8 mouse cellular contexts compared by ENCODE assay signal in the genomic region with DNA sequence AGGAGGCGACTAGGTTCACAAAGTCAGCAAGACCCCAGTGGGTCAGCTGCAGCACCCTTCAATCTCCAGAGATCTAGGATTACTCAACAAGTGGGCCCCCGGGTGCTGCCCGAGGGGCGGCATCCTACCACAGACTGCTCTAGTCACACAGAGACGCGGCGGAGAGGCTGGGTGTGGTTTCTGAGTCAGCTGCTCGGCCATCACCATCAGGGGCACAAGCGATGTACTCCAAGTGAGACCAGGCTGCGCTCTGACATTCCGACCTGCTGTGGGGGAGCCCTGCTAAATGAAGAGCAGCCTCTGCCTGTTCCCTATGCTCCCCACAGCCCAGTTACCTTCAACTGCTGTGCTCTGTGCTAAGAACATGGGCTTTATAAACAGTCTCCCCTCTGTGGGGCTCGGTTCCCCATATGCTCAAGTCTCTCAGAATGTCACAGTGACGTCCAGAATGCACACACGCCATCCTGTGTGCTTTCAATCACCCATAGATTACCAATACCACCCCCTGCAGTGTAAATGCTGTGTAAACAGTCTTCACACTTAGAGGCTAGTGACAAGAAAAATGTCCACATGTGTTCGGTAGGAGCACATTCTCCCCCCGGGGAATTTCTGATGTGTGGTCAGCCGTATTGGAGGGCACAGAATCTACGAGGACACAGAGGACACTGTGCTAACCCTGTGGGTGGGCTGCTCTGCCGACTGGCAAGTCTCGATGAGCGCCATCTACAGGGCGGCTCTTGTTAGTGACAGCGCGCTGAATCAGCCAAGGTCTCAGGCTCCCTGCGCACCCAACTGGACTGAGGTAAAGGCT. TPM values are rescaled to one million over a fixed set of nuclear protein-coding genes. Genes with fewer than 3 reads are reported as not detected.
DNase-seq lines count a peak whose midpoint lies in the region; ATAC-seq lines count a peak whose summit lies in the region.

No protein-coding gene starts in this region.

- no peak for ATAC-seq in liver, embryonic 13.5 days (ENCODE audit: low read depth)
- ATAC-seq in neural tube, embryonic 11.5 days (ENCODE audit: insufficient read depth, low FRiP score, low TSS enrichment), result peak; percentile 60

- H3K9ac ChIP-seq in liver, embryonic 13.5 days, result no peak overlapping the region
- H3K9ac ChIP-seq in neural tube, embryonic 11.5 days (ENCODE audit: low read length), result no peak overlapping the region

- H3K4me2 ChIP-seq in liver, embryonic 13.5 days, result no peak overlapping the region
- H3K4me2 ChIP-seq in neural tube, embryonic 11.5 days (ENCODE audit: low read depth), result no peak overlapping the region

- H3K36me3 ChIP-seq in heart, embryonic 10.5 days, result no peaks in the 10 kb centered on the region
- H3K36me3 ChIP-seq in liver, embryonic 13.5 days, result no peaks in the 10 kb centered on the region
- no peaks in the 10 kb centered on the region; the same call in 1 of the 2 replicates for H3K36me3 ChIP-seq in neural tube, embryonic 11.5 days (ENCODE audit: control insufficient read depth, insufficient read depth, low read length)

- 0 out of 2 replicates have a peak overlapping the region, but pooled peaks have one; percentile 48 for H3K27ac ChIP-seq in heart, embryonic 10.5 days
- no peak overlapping the region for H3K27ac ChIP-seq in liver, embryonic 13.5 days
- no peak overlapping the region for H3K27ac ChIP-seq in neural tube, embryonic 11.5 days (ENCODE audit: low read depth, low read length)

- peak; percentile 80 to 82 for DNase-seq in B cell, adult 2 months
- DNase-seq in adipocyte (ENCODE audit: low spot score), result peak; percentile 26
- DNase-seq in embryo, embryonic 10.5 days (ENCODE audit: low spot score), result peak; percentile 89
- peak; percentile 86 for DNase-seq in heart, embryonic 10.5 days (ENCODE audit: low spot score)
- peak; percentile 75 for DNase-seq in kidney, adult 9 months
- peak; percentile 16 for DNase-seq in liver, embryonic 13.5 days
- peak; percentile 82 for DNase-seq in neural tube, embryonic 11.5 days (ENCODE audit: low spot score)
- peak; percentile 88 for DNase-seq in testis, postnatal 10 days (ENCODE audit: low spot score)

- H3K4me3 ChIP-seq in heart, embryonic 10.5 days, result no peak overlapping the region
- no peak overlapping the region for H3K4me3 ChIP-seq in liver, embryonic 13.5 days (replicated peaks)
- H3K4me3 ChIP-seq in neural tube, embryonic 11.5 days (ENCODE audit: low read depth, low read length), result no peak overlapping the region

- H3K9me3 ChIP-seq in heart, embryonic 10.5 days, result no peaks in the 10 kb centered on the region
- no peaks in the 10 kb centered on the region for H3K9me3 ChIP-seq in liver, embryonic 13.5 days (replicated peaks)
- no peaks in the 10 kb centered on the region for H3K9me3 ChIP-seq in neural tube, embryonic 11.5 days (ENCODE audit: control insufficient read depth, low read length)

- H3K4me1 ChIP-seq in heart, embryonic 10.5 days, result peaks cover 57% of the 10 kb centered on the region
- H3K4me1 ChIP-seq in liver, embryonic 13.5 days (replicated peaks), result peaks cover 9% of the 10 kb centered on the region
- H3K4me1 ChIP-seq in neural tube, embryonic 11.5 days (ENCODE audit: control insufficient read depth, insufficient read depth, low read length), result peaks cover 28% of the 10 kb centered on the region

- WGBS in heart, embryonic 10.5 days, result 49% methylated on average over 25 of the region's 25 CpGs
- WGBS in liver, embryonic 13.5 days (ENCODE audit: insufficient replicate concordance), result 45% methylated on average over 25 of the region's 25 CpGs
- WGBS in neural tube, embryonic 11.5 days, result 41% methylated on average over 25 of the region's 25 CpGs

- H3K27me3 ChIP-seq in heart, embryonic 10.5 days (ENCODE audit: insufficient read depth, poor library complexity, severe bottlenecking), result peaks cover 6% of the 10 kb centered on the region; the same call in 1 of the 2 replicates
- no peaks in the 10 kb centered on the region; the same call in 1 of the 2 replicates for H3K27me3 ChIP-seq in liver, embryonic 13.5 days
- no peaks in the 10 kb centered on the region for H3K27me3 ChIP-seq in neural tube, embryonic 11.5 days (ENCODE audit: control insufficient read depth, insufficient read depth, low read length)

RNA-seq across cellular contexts. Expression of gene Tbc1d16, which starts 41.1 kb away (rescaled TPM):
- 7.4 and 8.6 TPM in 2 replicates for polyA plus RNA-seq in heart, embryonic 10.5 days (2016; fragmentation: Nextera tagmentation; extraction: Ambion mirVana)
- polyA plus RNA-seq in liver, embryonic 13.5 days (2015; fragmentation: Nextera tagmentation; extraction: Ambion mirVana), result 1.5 and 1.6 TPM in 2 replicates
- polyA plus RNA-seq in neural tube, embryonic 11.5 days (2014; fragmentation: Nextera tagmentation; extraction: Ambion mirVana), result 15.2 and 16.8 TPM in 2 replicates

RNA-seq across cellular contexts. Expression of gene Ccdc40, which starts 41.2 kb away (rescaled TPM):
- 4.6 and 9.3 TPM in 2 replicates for polyA plus RNA-seq in heart, embryonic 10.5 days (2016; fragmentation: Nextera tagmentation; extraction: Ambion mirVana)
- polyA plus RNA-seq in liver, embryonic 13.5 days (2015; fragmentation: Nextera tagmentation; extraction: Ambion mirVana), result 1.4 and 1.8 TPM in 2 replicates
- 14.8 and 15.3 TPM in 2 replicates for polyA plus RNA-seq in neural tube, embryonic 11.5 days (2014; fragmentation: Nextera tagmentation; extraction: Ambion mirVana)

Comparison
In these comparisons a context has a peak if more than half of its experiments do, and no peak if none do; other contexts are left out.
1. DNase-seq: peak in every context shown above with its lines; median percentile 89 in embryo, embryonic 10.5 days; 88 in testis, postnatal 10 days; 86 in heart, embryonic 10.5 days; 82 in neural tube, embryonic 11.5 days; 81 in B cell, adult 2 months; 75 in kidney, adult 9 months; 26 in adipocyte; 16 in liver, embryonic 13.5 days.